Mouse (Mus musculus): ENCODE data around the gene Metrn.

Gene Metrn

DNA sequence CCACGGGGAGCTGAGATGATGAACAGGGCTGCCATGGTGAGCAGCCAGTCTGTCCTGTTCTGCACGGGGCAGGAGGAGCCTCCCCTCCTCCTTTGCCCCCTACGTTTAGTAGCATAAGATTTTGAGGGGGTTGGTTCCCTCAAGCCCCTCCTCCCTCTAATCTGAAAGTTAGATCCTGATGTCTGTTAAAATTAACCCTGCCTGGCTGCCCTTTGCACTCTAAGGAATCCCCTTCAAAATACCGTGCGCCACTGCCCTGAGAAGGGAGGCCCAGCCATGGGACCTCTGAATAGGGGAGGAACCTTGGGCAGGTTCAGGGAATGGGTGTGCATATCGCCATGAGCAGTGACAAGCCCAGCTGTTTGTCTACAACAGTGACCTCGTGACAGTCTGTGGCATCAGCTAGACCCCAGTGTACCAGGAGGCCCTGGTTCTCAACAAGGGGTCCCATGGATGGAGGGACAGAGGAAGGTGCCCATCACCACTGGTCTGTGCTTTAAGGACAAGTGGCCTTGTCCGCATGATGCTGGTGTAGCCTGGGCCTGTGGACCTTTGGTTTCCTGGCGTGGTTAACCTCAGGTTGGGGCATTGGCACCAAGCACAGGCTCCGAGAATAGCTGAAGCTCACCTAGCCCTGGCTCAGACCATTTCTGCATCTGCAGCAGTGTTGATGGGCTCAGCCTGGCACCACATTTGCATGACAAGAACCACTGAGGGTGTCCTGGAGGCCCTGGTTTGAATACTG is 21.4 kb downstream of the Metrn start:
- no peak for DNase-seq (ENCODE audit: low read depth, low spot score)

DNA sequence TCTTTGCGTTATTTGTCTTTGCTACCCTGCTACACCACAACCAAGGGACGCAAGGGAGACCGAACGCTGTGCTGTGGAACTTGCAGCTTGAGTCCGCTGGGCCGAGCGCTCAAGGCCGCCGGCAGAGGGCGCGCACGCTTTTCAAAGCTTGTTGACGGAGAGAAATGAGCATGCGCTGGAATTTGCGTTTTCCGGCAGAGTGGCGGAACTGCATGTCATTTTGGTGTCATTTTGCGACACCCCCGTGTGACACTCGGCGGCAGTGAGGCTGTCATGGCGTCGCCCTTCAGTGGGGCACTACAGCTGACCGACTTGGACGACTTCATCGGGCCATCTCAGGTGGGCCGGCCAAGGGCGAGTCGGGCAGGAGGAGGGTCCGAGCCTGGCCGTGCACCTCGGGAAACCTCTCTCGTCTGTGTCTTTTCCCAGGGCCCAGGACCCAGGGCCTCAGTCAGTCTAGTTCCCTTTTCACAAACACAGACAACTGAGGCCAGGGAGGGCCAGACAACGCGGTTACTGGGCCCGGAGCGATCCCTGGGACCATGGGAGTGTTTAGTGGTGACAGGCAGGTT is 23.3 kb downstream of the Metrn start, which contains the start of gene Narfl:
TSS of gene Narfl (plus strand) at position 228 of the 572 bp plus-strand sequence.
- peak; percentile 97 for DNase-seq (ENCODE audit: low read depth, low spot score)

- DNase-seq (ENCODE audit: low read depth, low spot score), result no peak
Observed at GRCm38 (mm10) chr17:25769331-25769730, 27.6 kb downstream of the Metrn start.

- no peak for DNase-seq (ENCODE audit: low read depth, low spot score)
Observed at GRCm38 (mm10) chr17:25765886-25766285, 31.1 kb downstream of the Metrn start.

DNA sequence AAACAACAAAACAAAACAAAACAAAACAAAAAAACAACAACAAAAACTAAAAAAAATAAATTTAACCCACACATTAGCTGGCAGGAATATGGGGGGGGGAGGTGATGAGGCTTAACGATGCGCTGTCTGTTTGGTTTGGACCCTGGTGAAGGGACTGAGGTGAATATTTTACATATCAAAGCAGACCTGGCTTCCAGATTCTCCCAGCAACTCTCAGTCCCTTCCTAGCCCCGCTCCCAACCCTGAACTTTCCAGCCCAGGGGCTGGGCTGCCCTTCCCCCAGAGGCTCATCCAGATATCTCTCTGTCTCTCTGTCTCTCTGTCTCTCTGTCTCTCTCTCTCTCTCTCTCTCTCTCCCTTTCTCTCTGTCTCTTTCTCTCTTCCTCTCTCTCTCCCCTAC is 34.3 kb downstream of the Metrn start:
- no peak for DNase-seq (ENCODE audit: low read depth, low spot score)

DNA sequence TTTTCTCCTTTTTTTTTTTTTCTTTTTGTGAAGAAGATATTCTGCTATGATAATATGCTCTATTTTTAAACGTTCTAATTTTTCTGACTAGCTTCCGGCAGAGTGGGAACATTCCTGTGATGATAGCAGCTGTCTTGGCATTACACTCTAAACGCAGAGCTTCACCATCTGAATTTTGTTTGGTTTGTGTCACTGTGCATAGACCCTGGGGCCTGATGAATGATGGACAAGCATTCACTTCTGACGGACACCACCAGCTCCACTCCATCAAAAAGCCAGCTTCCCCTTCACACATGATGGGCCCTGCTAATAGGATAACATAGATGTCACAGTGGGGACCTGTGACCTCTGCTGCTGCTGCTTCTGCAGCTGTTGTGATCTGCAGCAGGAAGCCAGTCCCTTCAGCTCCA is 35.4 kb downstream of the Metrn start:
- no peak for DNase-seq (ENCODE audit: low read depth, low spot score)

DNA sequence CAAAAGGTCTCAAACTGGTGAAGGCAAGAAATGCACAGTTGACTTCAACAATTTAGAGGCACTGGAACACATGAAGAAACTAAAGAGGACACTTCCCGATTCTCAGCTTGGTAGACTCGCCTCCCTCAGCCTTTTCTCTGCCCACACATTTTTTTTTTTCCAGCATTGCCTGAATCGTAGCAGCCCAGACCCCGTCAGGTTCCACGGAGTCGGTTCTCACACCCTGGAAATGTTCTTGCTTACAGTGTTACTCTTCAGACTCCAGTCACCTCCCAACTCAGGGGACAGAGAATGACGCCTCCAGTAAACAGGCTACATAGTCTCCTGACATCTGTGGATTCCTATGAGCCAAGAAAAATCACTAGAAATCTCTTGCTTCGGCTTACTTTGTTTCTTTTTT is 36.8 kb downstream of the Metrn start:
- no peak for DNase-seq (ENCODE audit: low read depth, low spot score)

DNA sequence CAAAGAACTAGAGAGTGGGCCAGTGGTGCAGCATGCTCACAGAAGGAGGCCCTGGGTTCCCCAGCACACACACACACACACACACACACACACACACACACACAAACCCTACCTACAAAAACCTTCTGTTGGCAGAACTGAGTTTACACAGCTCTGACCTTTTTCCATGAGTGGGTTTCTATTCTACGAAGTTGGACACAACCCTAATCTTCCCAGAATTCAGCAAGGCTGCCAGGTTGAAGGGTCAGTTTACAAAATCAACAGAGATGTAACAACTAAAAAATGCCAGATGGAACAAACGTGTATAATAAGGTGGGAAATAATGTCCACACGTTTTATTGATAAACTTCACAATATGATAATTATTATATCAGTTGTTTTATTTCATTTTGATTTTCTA is 39.2 kb downstream of the Metrn start:
- no peak for DNase-seq (ENCODE audit: low read depth, low spot score)

DNA sequence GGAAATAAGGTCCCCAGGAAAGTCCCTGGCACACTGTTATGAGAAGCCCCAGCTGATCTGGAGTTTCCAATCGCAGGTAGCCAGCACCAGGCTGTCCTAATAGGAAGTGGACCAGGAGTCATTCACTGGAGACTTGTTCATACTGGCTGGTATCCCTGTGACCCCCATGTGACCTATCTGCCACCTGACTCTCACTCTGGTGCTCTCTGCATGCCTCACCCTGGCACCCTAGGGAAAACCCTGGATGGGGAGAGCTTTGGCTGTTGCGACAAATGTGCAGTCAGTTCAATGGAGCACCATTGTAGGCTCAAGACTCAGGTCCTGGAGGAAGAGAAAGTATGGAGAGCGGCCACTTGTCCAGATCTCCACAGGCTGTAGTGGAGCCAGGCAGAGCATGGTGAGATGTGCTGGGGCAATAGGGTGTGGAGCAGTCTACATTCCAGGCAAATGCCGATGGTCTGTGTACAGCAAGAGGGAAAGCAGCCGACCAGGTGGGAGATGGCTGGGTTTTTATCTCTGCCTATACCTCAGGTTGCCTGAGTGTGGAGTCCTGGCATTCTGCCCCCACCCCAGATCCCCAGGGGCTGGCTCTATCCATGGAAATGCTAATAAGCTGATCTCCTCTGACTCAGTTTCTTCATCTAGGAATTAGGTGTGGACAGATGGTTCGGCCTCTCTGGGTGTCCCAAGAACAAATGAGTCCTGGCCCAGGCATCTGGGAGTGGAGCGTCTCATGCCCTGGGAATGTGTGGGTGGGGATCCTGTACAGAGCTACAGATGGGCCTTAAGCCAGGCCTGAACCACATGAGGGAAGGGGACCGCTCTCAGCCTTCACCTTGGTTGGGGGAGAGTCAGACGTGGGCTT is 40.3 kb downstream of the Metrn start:
- no peak for DNase-seq (ENCODE audit: low read depth, low spot score)

DNA sequence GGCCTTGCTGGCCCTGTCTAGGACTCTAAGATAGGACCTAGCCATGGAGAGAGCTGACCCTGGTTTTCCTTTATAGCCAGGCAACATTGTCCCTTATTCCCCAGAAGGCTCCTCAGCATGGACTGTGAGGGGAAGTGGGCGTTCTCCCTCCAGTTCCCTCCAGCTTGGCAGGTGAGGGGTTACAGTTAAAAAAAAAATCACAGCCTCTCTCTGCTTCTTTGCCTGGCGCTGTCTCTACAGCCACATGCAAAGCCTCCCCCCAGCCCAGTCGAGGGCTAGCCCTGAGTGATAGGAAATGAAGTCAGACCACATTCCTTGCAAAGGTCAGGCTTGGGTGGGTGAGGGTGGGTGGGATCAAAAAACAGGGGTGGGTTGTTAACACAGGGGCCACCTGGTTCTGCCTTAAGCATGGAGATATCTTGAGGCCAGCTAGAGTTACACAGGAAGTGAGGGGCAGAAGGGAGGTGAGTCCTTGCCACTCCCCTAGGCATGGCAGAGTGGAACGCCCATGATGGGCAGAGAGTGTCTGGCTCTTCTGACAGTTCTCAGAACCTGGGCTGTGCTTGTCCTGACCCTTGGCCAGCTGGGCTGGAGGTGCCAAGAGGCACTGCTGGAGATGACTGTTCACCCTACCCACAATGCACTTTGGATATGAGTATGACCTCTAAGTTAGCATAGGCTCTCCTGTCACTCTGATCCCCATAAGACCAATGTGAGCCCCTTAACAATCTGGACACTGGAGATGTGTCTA is 41.1 kb downstream of the Metrn start:
- no peak for DNase-seq (ENCODE audit: low read depth, low spot score)

DNA sequence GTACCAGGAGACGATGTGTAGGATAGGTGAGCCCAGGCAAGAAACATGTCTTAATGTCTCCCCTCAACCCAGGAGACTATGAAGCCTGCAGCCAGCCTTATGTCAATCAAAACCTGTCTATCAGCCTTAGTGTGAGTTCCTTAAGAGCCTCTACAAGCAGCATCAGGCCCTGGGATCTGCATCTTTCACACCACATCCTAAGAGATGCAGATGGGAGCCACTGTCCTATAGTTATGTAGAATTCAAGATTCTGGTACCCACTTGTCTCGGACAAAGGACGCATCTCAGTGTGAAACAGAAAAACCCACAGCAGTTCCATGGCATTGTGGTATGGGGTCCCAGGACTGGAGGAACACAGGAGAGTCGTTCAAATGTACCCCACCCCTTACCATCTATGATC is 41.9 kb downstream of the Metrn start:
- DNase-seq (ENCODE audit: low read depth, low spot score), result no peak

- DNase-seq (ENCODE audit: low read depth, low spot score), result no peak
Observed at GRCm38 (mm10) chr17:25754241-25754640, 42.7 kb downstream of the Metrn start, which contains the start of gene Msln. Msln (minus strand) TSS chr17:25754378.

GRCm38 (mm10) chr17:25751446-25751845 is 45.5 kb downstream of the Metrn start:
- DNase-seq (ENCODE audit: low read depth, low spot score), result no peak

DNA sequence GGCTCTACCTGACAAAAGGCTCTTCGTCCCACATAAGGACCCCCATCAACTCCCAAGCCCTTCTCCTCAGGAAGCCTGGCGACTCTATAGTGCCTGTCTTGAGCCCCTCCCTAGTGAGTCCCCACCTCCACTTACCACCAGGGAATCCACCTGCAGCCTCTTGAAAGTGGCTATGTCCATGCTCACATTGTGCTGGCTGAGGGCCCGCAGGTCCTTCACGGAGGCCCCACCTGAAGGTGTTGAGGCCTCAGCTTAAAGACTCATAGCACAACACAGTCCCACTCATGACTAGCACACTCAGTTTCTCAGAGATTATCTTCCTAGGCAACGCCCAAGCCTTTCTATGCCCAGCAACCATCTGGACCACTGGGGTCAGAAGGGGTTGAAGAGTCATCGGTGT is 47.6 kb downstream of the Metrn start:
- no peak for DNase-seq (ENCODE audit: low read depth, low spot score)

DNA sequence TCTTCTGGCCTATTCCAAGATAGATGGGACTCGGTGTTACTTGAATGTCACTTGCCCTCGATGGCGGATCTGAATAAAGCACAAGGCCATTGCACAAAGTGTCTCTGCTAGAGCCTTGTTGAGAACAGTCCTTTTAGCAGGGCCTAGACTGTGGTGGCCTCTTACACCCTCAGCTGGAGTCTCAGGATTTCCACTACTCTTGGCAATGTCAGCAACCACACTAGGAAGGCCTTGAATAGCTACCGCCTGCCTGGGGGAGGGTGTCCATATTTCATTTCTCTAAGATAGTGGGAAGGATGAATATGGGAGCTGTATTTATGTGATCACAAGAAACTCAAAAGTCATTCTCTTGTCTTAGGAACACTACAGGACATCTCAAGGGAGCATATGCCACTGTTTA is 48.7 kb downstream of the Metrn start:
- DNase-seq (ENCODE audit: low read depth, low spot score), result no peak

DNA sequence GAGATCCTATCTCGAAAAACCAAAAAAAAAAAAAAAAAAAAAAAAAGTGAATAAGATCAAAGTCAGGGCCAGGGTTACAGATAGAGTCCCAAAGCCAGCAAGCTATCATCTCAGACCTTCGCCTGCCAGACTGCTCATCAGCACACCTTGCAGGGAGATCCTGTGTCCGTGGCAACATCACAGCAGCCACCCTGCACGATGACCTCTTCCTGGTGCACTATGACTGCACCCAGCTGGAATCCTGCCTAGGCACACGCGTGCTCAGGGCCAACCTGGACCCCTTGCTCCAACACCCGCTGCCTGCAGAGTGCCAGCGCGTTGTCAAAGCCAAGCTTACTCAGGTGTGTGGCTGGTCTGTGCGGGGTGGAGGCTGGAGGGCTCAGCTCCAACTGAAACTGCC is 52.6 kb downstream of the Metrn start:
- DNase-seq (ENCODE audit: low read depth, low spot score), result no peak

- DNase-seq (ENCODE audit: low read depth, low spot score), result no peak
Observed at GRCm38 (mm10) chr17:25743831-25744230, 53.1 kb downstream of the Metrn start.
